11 mouse cellular contexts compared by ENCODE assay signal in the genomic region with DNA sequence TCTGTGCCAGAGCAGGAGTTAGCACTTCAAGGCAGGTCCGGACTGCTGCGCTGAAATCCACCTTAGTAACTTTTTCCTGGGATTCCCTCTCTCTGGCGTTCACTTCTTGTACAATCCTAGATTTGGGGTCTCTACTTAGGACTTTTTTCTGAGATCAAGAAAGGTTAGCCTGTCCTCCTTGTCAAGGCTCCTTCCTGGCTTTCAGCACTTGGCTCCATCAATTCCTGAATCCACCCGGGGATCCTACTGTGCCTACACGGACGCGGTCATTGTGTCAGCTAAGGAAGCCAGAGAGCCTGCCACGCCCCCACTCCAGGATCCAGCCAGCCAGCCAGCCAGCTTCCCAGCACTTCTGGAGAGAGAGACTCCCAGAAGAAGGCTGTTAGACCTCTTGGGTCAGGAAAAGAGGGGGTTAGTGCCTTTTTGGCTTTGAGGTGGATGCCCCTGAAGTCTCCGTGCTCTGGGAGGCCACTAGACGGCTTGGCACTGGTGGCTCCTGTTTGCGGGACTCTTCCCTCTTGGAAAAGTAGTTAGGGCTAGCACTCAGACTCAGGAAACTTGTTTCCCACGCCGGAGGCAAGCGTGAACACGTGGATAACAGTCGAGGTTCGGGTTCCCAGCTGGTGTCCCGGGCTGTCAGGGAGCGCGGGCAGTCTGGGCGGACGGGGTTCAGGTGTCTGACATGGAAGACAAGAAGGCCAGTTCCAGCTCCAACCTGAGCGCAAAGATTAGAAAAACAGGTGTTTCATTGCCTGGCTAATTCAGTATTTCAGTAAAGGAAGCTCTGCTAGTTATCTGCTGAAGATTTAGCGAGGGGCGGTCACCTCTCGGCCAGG. TPM values are rescaled to one million over a fixed set of nuclear protein-coding genes. Genes with fewer than 3 reads are reported as not detected.
DNase-seq lines count a peak whose midpoint lies in the region; TF ChIP-seq lines count a peak whose summit lies in the region.
"Had no signal": no experiment of that assay in that cellular context is flagged by ENCODE, and none has a peak within 500 bp of the region (broad histone marks: within the 10 kb centered on the region; RNA-seq: fewer than 3 reads in every experiment).

No protein-coding gene starts in this region.

- TF ChIP-seq CTCF in kidney, adult 2 months (conservative IDR thresholded peaks at IDR 0.05; ENCODE audit: insufficient read depth, insufficient read length, low read depth, low read length) = no peak

- 3% methylated on average over 26 of the region's 26 CpGs for WGBS in kidney, adult 2 months

- peak overlapping the region; percentile 4; the same call in 1 of the 2 replicates for H3K27ac ChIP-seq in kidney, adult 2 months (ENCODE audit: insufficient read depth, low read depth, low read length)
- H3K27ac ChIP-seq: liver, embryonic 14.5 days had no signal

- H3K36me3 ChIP-seq in kidney, adult 2 months (ENCODE audit: control insufficient read depth, insufficient read depth, low read length) = no peaks in the 10 kb centered on the region

- no peak for TF ChIP-seq POLR2A in kidney, adult 2 months (IDR thresholded peaks at IDR 0.05; ENCODE audit: low read depth, low read length)

- DNase-seq in kidney, adult 2 months = peak; percentile 53
- no peak for DNase-seq in kidney, adult 9 months
- peak; percentile 59 for DNase-seq in ES-CJ7 (ENCODE audit: low read depth, low spot score)
- peak; percentile 61 for DNase-seq in embryo, embryonic 11 days
- peak; percentile 54 to 66 for DNase-seq in kidney, postnatal 4 days
- no peak for DNase-seq in spleen, postnatal 10 days (ENCODE audit: low spot score in 2 of 2)
- DNase-seq in cerebellum, adult 11-12 months = no peak
- DNase-seq: thymus, adult 18-20 months had no signal

- peak overlapping the region; percentile 70 for H3K4me3 ChIP-seq in kidney, adult 2 months (ENCODE audit: insufficient read depth, low read depth, low read length)

- peaks cover 7% of the 10 kb centered on the region for H3K27me3 ChIP-seq in kidney, adult 2 months (replicated peaks; ENCODE audit: control insufficient read depth, insufficient read depth, low read length)
- H3K27me3 ChIP-seq: CH12.LX had no signal

- H3K4me1 ChIP-seq in kidney, adult 2 months (ENCODE audit: control insufficient read depth, insufficient read depth, low read length) = no peaks in the 10 kb centered on the region

RNA-seq across cellular contexts. Expression of a gene that starts 2.5 kb away (rescaled TPM):
- polyA plus RNA-seq in kidney, adult 2 months (2012; rRNA removed) = 4.2 and 5.8 TPM in 2 replicates
- polyA plus RNA-seq: cortical plate, adult 2 months; liver, embryonic 14.5 days had no signal

Comparison
In these comparisons a context has a peak if more than half of its experiments do, and no peak if none do; other contexts are left out.
1. DNase-seq: peak in kidney, adult 2 months (single experiment), ES-CJ7 (single experiment), embryo, embryonic 11 days (single experiment) and kidney, postnatal 4 days (2 of 2); none in kidney, adult 9 months (single experiment), spleen, postnatal 10 days (0 of 2) and cerebellum, adult 11-12 months (single experiment).